Mouse (Mus musculus) bone marrow macrophage, adult 2 months (primary cell): Measurements from ENCODE around the gene Nlrp6.

Source experiments
- CTCF ChIP-seq: IDR thresholded peaks from 2 replicates; pipeline ENCODE4 v1.5.1; 2012; ENCODE audit warnings: low read depth, mild to moderate bottlenecking, low read length, moderate library complexity
- POLR2A ChIP-seq: IDR thresholded peaks from 2 replicates; pipeline ENCODE4 v1.6.1; 2012; ENCODE audit warnings: mild to moderate bottlenecking, low read depth, low read length, borderline replicate concordance

GRCm38 (mm10) chr7:140954733-140955071 is 34.0 kb downstream of the Nlrp6 start:
- TF ChIP-seq POLR2A (no peak), CTCF (no peak)
